Mouse (Mus musculus): ENCODE measurements around the gene Zfyve28.

Zfyve28 gene

GRCm38 (mm10) chr5:34288154-34288716, at the start of gene Zfyve28, which contains the start of gene Cfap99:
Gene Zfyve28, minus strand, starts transcription at chr5:34288449.
Gene Cfap99, plus strand, starts transcription at chr5:34288600.
- POLR2A ChIA-PET = interaction anchor here (0.6 to 5.3 kb wide), 27 partner anchors 9 to 816 kb away, joined by 3 to 41 read pairs (median 4); partner anchors contain the start of genes Rnf4 (in 3 of the 4), Add1 (in 1 of the 4), Grk4 (in 1 of the 4) and Haus3 (in 1 of the 4)
- CTCF ChIA-PET = interaction anchor here in 2 of 4 experiments (0.7 to 1.2 kb wide), 3 partner anchors 79 to 566 kb away, joined by 3 to 4 read pairs (median 4); no protein-coding TSS in a partner anchor

DNA sequence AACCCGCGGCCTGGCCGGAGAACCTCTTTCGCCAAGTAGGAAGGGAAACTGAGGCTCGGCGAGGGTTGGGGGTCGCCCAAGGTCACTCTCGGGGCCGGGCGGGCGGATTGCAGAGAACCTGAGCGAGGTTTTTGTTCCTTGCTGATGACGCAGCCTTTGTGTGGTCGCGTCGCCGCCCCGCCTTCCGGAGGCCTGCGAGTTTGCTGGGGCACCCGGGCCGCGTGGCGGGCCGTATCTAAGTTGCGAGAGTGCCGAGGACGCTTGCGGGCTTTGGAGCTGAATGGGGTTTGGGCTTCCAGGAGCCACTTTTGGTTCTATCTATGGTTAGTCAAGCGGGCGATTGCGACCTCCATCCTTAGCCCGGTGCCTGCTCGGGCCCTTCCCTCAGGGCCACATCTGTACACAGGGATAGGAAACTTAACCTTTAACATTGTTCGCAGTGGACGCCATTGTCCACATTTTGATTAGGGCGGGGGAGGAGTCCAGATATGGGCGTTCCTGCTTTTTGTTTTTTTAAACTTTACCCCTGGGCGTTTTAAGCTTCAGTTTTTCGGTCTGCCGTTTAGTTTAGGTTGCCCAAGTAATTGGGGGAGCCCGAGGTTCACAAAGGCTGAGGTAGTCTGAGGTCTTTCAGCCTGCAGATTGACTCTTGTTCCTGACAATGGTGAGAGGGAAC, 48.7 kb upstream of the Zfyve28 start:
- POLR2A ChIA-PET = interaction anchor here (0.6 to 3.3 kb wide), 69 partner anchors 8 to 801 kb away, joined by 3 to 146 read pairs (median 7); partner anchors contain the start of genes Fam193a (in 3 of the 4), Lrpap1 (in 2 of the 4), Mfsd10 (in 2 of the 4) and Tnip2 (in 2 of the 4)
- CTCF ChIA-PET = interaction anchor here in 1 of 4 experiments (0.6 kb wide), 1 partner anchor 107 kb away, joined by 3 read pairs; no protein-coding TSS in a partner anchor

DNA sequence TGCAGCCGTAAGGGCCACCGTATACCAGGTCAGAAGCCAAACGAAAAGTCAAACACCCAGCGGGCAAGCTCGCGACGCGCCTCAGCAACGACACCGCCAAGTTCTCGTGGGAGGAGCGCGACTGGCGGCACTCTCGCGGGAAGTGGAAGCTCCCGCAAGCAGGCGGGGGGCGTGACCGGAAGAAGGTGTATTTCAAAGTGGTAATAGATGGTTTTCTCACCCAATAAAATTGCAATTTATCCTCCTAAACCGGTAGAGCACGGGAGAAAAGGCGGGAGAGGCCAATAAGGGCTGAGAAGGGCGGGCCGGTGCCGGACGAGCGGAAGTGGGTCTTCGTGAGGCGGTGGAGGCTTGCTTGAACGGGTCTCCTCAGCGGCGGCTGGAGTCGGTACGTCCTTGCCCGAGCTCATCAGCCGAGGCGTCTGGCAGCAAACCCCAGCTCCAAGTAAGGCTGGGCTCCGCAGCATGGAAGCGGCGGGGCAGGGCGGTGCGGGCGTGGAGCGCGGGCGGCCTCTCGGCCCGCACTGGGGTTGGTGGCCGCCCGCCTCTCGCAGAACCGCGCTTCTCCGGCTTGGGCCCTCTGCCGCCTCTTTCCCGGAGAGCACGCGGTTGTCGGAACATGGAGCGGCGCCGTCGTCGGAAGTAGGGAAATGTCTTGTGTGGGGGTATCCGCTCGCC, 48.0 kb upstream of the Zfyve28 start, which contains the start of gene Rnf4:
Gene Rnf4, plus strand, starts transcription at position 193 of the 678 bp plus-strand sequence.
- CTCF ChIA-PET = interaction anchor here in 3 of 4 experiments (0.6 to 1.4 kb wide), 7 partner anchors 27 to 768 kb away, joined by 3 to 8 read pairs (median 3); partner anchors contain the start of genes Grk4 (in 1 of the 3) and Nop14 (in 1 of the 3)
- POLR2A ChIA-PET = interaction anchor here (0.6 to 3.3 kb wide), 154 partner anchors 9 to 1493 kb away, joined by 3 to 146 read pairs (median 5); partner anchors contain the start of genes Fam193a (in 4 of the 4), Cfap99 (in 3 of the 4), Grk4 (in 3 of the 4) and Mfsd10 (in 3 of the 4)

DNA sequence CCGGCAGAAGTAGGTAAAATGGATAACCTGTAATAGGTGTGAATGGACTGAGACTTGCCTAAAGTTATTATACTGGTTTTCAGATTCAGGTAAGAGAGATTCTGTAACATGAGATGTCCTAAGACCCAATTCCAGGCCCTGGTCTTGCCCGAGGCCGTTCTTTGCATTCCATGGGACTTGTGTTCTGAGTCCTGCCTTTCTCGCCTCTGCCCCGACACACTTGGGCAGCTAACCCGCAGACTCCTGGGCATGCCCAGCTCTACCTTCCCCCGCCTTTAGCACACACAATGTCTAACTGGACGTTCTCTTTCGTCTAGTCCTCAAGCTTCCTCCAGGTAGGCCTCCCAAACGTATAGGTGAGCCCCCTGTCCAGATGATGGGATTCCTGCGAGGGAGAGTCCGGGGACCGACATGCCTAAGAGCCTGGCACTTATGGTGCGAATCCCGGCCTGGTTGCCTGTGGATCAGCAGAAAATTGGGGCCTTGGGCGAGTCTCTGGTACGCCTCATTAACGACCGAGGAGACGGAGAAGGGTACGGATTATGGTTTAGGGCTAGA, 47.4 kb upstream of the Zfyve28 start:
- POLR2A ChIA-PET = interaction anchor here (0.6 to 3.3 kb wide), 150 partner anchors 8 to 1493 kb away, joined by 3 to 146 read pairs (median 5); partner anchors contain the start of genes Fam193a (in 4 of the 4), Cfap99 (in 3 of the 4), Grk4 (in 3 of the 4) and Mfsd10 (in 3 of the 4)
- CTCF ChIA-PET = interaction anchor here in 3 of 4 experiments (0.6 to 1.4 kb wide), 7 partner anchors 28 to 769 kb away, joined by 3 to 8 read pairs (median 3); partner anchors contain the start of genes Grk4 (in 1 of the 3) and Nop14 (in 1 of the 3)

GRCm38 (mm10) chr5:34334081-34334480, 45.8 kb upstream of the Zfyve28 start:
- ChIA-PET POLR2A (interaction anchor here in 2 of 4 experiments (0.6 to 2.0 kb wide), 6 partner anchors 8 to 326 kb away, joined by 3 to 9 read pairs (median 4); partner anchors contain the start of genes Grk4 (in 1 of the 2) and Nop14 (in 1 of the 2)), CTCF (no interaction called here)

- POLR2A ChIA-PET = interaction anchor here in 1 of 4 experiments (1.1 kb wide), 1 partner anchor 306 kb away, joined by 3 read pairs; the partner anchor contains the start of gene Mfsd10
These were observed 41.9 kb upstream of the Zfyve28 start for GRCm38 (mm10) chr5:34330136-34330535.

DNA sequence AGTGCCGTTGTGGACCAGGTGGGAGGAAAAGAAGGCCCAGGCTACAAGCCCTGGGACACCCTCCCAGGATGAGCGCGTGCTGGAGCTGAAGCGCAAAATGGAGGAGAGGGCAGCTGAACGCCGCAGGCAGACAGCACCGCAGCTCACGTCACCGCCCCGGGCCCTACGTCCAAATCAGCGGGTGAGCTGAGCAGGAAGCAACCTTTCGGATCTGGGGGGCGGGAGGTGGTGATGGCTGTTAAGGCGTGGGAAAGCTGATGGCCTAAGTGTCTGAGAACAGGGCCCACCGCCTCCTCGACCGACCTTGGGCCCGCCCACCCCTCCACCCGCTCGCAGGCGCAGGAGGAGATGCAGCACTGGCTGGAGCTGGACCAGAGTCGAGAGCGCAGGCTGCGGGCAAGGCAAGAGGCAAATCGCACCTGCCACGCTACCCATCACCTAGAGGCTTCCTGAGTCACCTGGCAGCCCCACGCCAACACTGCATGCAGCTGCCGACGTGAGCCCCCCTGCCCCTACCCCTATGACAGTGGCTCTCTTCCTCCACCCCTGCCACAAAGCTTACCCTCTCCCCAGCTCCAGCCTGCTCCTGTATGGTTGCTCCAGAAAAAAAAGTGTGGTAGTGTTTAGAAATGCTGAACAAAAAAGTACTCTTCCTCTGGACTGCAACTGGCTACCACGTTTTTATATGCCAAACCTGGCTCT, 38.8 kb upstream of the Zfyve28 start:
- CTCF ChIA-PET = interaction anchor here in 3 of 4 experiments (0.5 to 0.8 kb wide), 4 partner anchors 31 to 81 kb away, joined by 3 to 5 read pairs (median 4); no protein-coding TSS in a partner anchor
- POLR2A ChIA-PET = interaction anchor here (0.5 to 3.5 kb wide), 55 partner anchors 9 to 918 kb away, joined by 3 to 146 read pairs (median 4); partner anchors contain the start of genes Rnf4 (in 4 of the 4), Nop14 (in 3 of the 4), Fam193a (in 2 of the 4) and Grk4 (in 2 of the 4)

More at GRCm38 (mm10) chr5:34330136-34330535, 41.9 kb upstream of the Zfyve28 start:
- CTCF ChIA-PET = no interaction called here

- CTCF ChIA-PET = interaction anchor here in 1 of 4 experiments (0.8 kb wide), 1 partner anchor 30 kb away, joined by 3 read pairs; no protein-coding TSS in a partner anchor
These were observed 38.0 kb upstream of the Zfyve28 start for GRCm38 (mm10) chr5:34326249-34326691.

GRCm38 (mm10) chr5:34325286-34325685, 37.0 kb upstream of the Zfyve28 start:
- POLR2A ChIA-PET = interaction anchor here in 2 of 4 experiments (1.2 to 3.8 kb wide), 6 partner anchors 11 to 335 kb away, joined by 3 to 100 read pairs (median 22); partner anchors contain the start of genes Rnf4 (in 2 of the 2), Grk4 (in 1 of the 2) and Nop14 (in 1 of the 2)
- CTCF ChIA-PET = interaction anchor here in 1 of 4 experiments (0.6 kb wide), 1 partner anchor 71 kb away, joined by 3 read pairs; no protein-coding TSS in a partner anchor

More at GRCm38 (mm10) chr5:34326249-34326691, 38.0 kb upstream of the Zfyve28 start:
- POLR2A ChIA-PET = interaction anchor here (0.5 to 3.5 kb wide), 45 partner anchors 9 to 919 kb away, joined by 3 to 146 read pairs (median 4); partner anchors contain the start of genes Rnf4 (in 4 of the 4), Fam193a (in 2 of the 4), Grk4 (in 2 of the 4) and Mfsd10 (in 2 of the 4)

DNA sequence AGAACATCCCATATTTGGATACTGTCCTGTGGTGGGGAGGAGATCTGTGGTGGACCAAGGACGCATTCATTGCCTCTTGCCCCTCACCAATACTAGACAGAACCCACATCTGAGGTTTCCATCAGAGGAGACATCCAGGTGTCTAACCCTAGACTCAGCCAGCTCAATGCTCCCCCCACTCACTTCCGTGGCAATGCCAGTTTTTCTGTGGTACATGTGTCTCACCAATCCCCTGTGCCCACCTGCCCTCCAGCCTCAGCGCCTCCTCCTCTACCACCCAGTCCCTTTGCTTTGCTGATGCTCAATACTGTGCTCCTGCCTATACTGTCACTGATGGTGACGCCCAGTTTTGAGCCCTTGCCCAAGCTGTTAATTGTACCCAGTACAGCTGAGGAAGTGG, 33.0 kb upstream of the Zfyve28 start:
- ChIA-PET CTCF (interaction anchor here in 1 of 4 experiments (0.8 kb wide), 1 partner anchor 111 kb away, joined by 5 read pairs; no protein-coding TSS in a partner anchor), POLR2A (interaction anchor here in 3 of 4 experiments (0.5 to 2.6 kb wide), 8 partner anchors 11 to 838 kb away, joined by 3 to 11 read pairs (median 4); partner anchors contain the start of gene Rnf4 (in 2 of the 3))

DNA sequence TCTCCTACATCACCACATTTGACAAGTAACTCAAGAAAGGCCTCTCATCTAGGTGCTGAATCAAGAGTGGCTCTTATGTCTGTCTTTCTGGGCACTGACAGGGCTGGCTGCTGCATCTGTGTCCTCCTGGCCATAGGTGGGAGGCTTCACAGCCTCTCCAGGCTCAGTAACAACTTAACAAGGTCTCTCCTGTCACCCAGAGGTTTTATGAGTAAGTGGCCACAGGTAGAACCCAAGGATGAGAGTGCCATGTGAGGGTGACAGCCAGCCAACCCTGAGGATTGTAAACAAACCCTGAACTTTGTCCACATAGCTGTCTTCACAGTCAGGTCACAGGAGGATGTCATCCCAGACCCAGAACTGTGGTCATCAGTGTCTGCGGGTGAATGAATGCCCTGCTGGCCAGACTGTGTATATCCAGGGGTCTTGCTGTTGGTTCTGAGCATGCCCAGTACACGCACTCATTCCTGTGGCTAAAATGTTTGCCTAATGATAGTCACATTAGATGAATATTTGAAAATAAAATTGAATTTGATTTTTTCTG, 31.3 kb upstream of the Zfyve28 start:
- ChIA-PET POLR2A (interaction anchor here in 2 of 4 experiments (0.8 to 2.6 kb wide), 4 partner anchors 12 to 22 kb away, joined by 4 to 11 read pairs (median 8); partner anchors contain the start of gene Rnf4 (in 2 of the 2)), CTCF (no interaction called here)

GRCm38 (mm10) chr5:34309016-34309415, 20.8 kb upstream of the Zfyve28 start:
- ChIA-PET POLR2A (interaction anchor here in 1 of 4 experiments (0.9 to 1.9 kb wide), 2 partner anchors 11 to 27 kb away, joined by 3 to 4 read pairs; partner anchors contain the start of gene Rnf4), CTCF (no interaction called here)

DNA sequence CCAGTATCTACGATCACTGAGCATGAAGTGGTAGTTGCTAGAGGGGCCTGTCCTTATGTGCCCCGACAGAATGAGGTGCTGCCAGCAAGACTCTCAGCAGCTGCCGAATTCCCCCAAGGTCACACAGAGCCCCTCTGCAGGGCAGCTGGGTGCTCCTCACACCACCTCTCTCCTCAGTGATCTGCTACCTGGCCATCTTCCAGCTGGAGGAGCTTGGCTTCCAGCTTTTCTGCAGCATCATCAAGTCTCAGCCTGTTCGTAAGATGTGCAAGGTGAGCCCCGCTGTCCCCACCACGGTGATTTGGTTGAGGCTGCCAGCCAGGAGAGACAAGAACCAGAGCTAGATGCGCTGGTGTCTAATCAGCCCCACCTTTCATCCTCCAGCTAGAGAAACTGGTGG, 14.1 kb upstream of the Zfyve28 start:
- ChIA-PET CTCF (interaction anchor here in 1 of 4 experiments (0.6 kb wide), 1 partner anchor 130 kb away, joined by 3 read pairs; no protein-coding TSS in a partner anchor), POLR2A (interaction anchor here in 3 of 4 experiments (0.7 to 1.7 kb wide), 6 partner anchors 10 to 211 kb away, joined by 3 to 4 read pairs (median 3); partner anchors contain the start of gene Rnf4 (in 1 of the 3))

DNA sequence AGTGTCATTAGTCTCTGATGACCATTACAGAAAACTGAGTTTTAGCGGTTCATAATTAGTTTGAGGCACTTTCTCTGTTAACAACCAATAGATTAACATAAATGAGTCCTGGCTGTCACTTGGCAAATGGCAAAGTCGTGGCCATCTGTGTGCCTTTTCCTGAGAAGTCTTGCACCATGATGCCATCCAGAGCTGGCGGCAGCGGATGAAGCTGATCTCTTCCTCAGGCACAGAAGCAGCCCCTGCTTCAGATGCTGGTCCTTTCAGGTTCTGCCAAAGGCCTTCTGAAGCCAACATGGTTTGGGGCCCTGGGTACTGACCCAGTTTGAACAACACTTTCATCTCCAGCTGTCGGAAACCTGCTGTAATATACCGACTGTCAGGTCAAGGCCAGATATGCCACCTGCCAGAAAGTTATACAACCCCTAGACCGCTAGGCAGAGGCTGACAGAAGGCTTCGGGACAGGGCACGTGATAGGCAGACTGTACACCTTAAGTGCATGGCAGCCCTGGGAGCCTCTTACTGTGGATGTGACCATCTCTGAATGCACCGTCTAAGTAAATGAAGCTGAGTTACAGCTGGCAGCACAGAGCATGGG, 10.8 kb upstream of the Zfyve28 start:
- ChIA-PET POLR2A (interaction anchor here in 2 of 4 experiments (0.6 to 2.0 kb wide), 4 partner anchors 10 to 37 kb away, joined by 4 to 6 read pairs (median 4); partner anchors contain the start of gene Rnf4 (in 2 of the 2)), CTCF (no interaction called here)

DNA sequence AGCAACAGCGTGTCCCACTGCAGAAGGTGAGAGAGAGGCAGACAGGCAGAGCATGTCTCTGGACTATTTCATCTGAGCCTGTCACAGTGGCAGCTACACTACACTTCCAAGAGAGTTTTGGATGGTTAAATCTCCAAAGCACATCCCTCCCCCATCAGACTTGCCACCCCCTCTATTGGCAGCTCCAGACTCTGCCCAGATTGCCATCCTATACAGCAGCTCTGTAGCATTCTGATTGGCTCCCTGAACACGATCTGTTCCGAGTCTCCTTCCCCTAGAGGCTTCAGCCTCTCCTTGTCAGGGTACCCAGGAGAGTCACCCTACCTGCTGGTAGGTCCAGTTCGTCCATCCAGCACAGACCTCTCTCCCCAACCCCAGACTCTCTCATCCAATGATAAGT, 9.8 kb upstream of the Zfyve28 start:
- CTCF ChIA-PET = interaction anchor here in 2 of 4 experiments (0.6 to 1.1 kb wide), 2 partner anchors 30 to 158 kb away, joined by 3 to 5 read pairs; no protein-coding TSS in a partner anchor
- POLR2A ChIA-PET = interaction anchor here in 3 of 4 experiments (0.5 to 2.0 kb wide), 4 partner anchors 11 to 47 kb away, joined by 3 to 6 read pairs (median 4); partner anchors contain the start of gene Rnf4 (in 2 of the 3)

All from embryonic stem cell, embryonic (primary cell).